Mouse (Mus musculus) testis, adult 2 months (tissue): ENCODE data around the gene Aldh3b1. TPM values are rescaled to one million over a fixed set of nuclear protein-coding genes. Genes with fewer than 3 reads are reported as not detected.
A peak's percentile ranks its signal among the peaks of the same experiment; 100 is the strongest.

ENCODE experiments used
- H3K27ac ChIP-seq: fragments of 200-500 bp; 2 replicates; pipeline ENCODE4 v1.5.1; 2012; ENCODE audit warnings: low read depth, low read length; ENCODE audit not compliant: control insufficient read depth, insufficient read depth
- H3K27me3 ChIP-seq: fragments of 200-500 bp; 2 replicates; pipeline ENCODE4 v1.6.1; 2012; ENCODE audit warnings: mild to moderate bottlenecking, low read length, moderate library complexity; ENCODE audit not compliant: control insufficient read depth, insufficient read depth
- H3K36me3 ChIP-seq: fragments of 200-500 bp; 2 replicates; pipeline ENCODE4 v1.6.1; 2012; ENCODE audit warnings: mild to moderate bottlenecking, low read length; ENCODE audit not compliant: control insufficient read depth, insufficient read depth
- H3K4me1 ChIP-seq: fragments of 200-500 bp; 2 replicates; pipeline ENCODE4 v1.6.1; 2012; ENCODE audit warnings: low read length; ENCODE audit not compliant: control insufficient read depth, insufficient read depth
- H3K4me3 ChIP-seq: fragments of 200-500 bp; 2 replicates; pipeline ENCODE4 v1.5.1; 2012; ENCODE audit warnings: low read depth, mild to moderate bottlenecking, low read length, moderate library complexity, mixed read lengths; ENCODE audit not compliant: control insufficient read depth
- CTCF ChIP-seq: fragments of 200-500 bp; IDR thresholded peaks from 2 replicates; pipeline ENCODE4 v1.5.1; 2012; ENCODE audit warnings: low read depth, mild to moderate bottlenecking, inconsistent platforms, low read length, moderate library complexity; ENCODE audit not compliant: control insufficient read depth, insufficient read depth, insufficient replicate concordance
- POLR2A ChIP-seq: fragments of 200-500 bp; IDR thresholded peaks from 2 replicates; pipeline ENCODE4 v1.6.1; 2012; ENCODE audit warnings: low read depth, mild to moderate bottlenecking, inconsistent platforms, low read length, moderate library complexity; ENCODE audit not compliant: control insufficient read depth
- polyA plus RNA-seq: library from polyadenylated mRNA; depleted of rRNA; stranded (reverse); fragments of >200 nt; gene quantifications from 2 replicates; pipeline ENCODE4 v1.2.3, GENCODE M21; 2012

The Aldh3b1 gene
- polyA plus RNA-seq, 1 experiment: 48.2 TPM

DNA sequence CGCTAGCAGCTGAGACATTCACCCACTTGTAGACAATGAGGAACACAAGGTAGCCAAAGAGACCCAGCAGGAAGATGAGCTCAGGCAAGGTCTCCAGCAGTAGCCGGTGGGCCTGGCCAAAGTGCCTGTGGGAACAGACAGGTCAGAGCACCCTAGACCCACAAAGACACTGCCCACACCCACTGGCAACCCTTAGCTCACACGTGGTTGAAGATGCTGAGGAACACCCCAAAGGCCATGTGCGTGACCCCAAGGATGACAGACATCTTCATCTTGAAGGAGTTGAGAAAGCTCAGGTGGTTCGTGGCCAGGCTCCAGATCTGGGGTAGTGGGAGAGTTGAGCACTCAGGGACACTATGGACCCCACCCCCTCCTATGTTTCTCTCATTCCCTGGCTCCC lies 32.1 kb downstream of the Aldh3b1 start:
- no peaks in the 10 kb centered on the region for H3K4me1 ChIP-seq
- H3K4me3 ChIP-seq: no peak overlapping the region
- no peaks in the 10 kb centered on the region; the same call in 1 of the 2 replicates for H3K36me3 ChIP-seq
- TF ChIP-seq POLR2A: no peak
- no peak for TF ChIP-seq CTCF
- H3K27me3 ChIP-seq: no peaks in the 10 kb centered on the region
- H3K27ac ChIP-seq: no peak overlapping the region

DNA sequence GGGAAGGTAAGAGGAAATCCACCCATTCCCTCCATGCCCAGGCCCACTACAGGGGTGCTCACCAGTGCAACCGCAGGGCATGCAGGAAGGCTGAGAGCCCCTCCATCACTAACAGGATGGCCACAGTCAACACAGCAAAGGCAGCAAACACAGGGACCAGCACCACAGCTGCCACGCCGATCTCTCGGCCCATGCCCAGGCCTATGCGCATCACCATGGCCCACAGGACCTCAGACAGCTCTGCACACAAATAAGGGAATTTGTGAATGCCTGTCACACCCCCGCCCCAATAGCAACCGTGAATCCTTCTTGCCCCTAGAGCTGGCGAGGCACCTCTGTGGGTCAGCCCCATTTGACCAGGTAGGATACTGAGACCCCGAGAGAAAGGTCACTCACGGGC lies 33.4 kb downstream of the Aldh3b1 start:
- TF ChIP-seq CTCF (no peak), POLR2A (0 out of 2 replicates have a peak, but pooled peaks have one; percentile 6)
- no peak overlapping the region for H3K4me3 ChIP-seq
- H3K4me1 ChIP-seq: no peaks in the 10 kb centered on the region
- H3K36me3 ChIP-seq: no peaks in the 10 kb centered on the region; the same call in 1 of the 2 replicates
- no peak overlapping the region for H3K27ac ChIP-seq
- H3K27me3 ChIP-seq: no peaks in the 10 kb centered on the region

- H3K27ac ChIP-seq: peak overlapping the region; percentile 27; the same call in 1 of the 2 replicates
- H3K27me3 ChIP-seq: no peaks in the 10 kb centered on the region
- H3K4me3 ChIP-seq: no peak overlapping the region
- peaks cover 1% of the 10 kb centered on the region for H3K36me3 ChIP-seq
- no peaks in the 10 kb centered on the region for H3K4me1 ChIP-seq
- TF ChIP-seq CTCF (no peak), POLR2A (no peak)
Measured at GRCm38 (mm10) chr19:3895171-3895631, 34.4 kb downstream of the Aldh3b1 start.

DNA sequence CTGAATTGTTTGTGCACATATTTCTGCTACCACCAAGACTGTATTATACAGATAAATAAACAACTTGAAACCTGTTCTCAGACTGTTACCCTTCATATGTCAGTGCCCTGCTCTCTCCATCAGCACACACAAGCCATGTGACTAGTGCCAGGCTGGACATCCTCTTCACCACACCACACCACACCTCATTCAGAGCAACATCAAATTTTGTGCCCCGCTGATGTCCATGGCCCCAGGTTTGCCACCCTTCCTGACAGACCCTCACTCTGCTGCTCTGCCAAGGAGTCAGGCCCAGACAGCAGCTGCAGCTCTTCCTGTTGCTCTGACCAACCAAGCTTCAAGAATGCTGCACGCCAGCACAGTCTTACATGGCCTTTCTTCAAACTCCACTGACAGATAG lies 35.3 kb downstream of the Aldh3b1 start:
- H3K36me3 ChIP-seq: peaks cover 2% of the 10 kb centered on the region
- H3K27ac ChIP-seq: no peak overlapping the region
- H3K27me3 ChIP-seq: no peaks in the 10 kb centered on the region
- no peaks in the 10 kb centered on the region for H3K4me1 ChIP-seq
- no peak overlapping the region for H3K4me3 ChIP-seq
- TF ChIP-seq CTCF (no peak), POLR2A (no peak)

GRCm38 (mm10) chr19:3893545-3894116 lies 36.0 kb downstream of the Aldh3b1 start:
- H3K4me3 ChIP-seq: no peak overlapping the region
- no peaks in the 10 kb centered on the region for H3K4me1 ChIP-seq
- no peak overlapping the region for H3K27ac ChIP-seq
- H3K36me3 ChIP-seq: peaks cover 2% of the 10 kb centered on the region
- H3K27me3 ChIP-seq: no peaks in the 10 kb centered on the region
- TF ChIP-seq CTCF (no peak), POLR2A (no peak)

- no peak overlapping the region for H3K27ac ChIP-seq
- H3K27me3 ChIP-seq: no peaks in the 10 kb centered on the region
- no peak overlapping the region for H3K4me3 ChIP-seq
- TF ChIP-seq CTCF (no peak), POLR2A (no peak)
- H3K36me3 ChIP-seq: peaks cover 5% of the 10 kb centered on the region
- H3K4me1 ChIP-seq: no peaks in the 10 kb centered on the region
Measured at GRCm38 (mm10) chr19:3890181-3890580, 39.4 kb downstream of the Aldh3b1 start.

DNA sequence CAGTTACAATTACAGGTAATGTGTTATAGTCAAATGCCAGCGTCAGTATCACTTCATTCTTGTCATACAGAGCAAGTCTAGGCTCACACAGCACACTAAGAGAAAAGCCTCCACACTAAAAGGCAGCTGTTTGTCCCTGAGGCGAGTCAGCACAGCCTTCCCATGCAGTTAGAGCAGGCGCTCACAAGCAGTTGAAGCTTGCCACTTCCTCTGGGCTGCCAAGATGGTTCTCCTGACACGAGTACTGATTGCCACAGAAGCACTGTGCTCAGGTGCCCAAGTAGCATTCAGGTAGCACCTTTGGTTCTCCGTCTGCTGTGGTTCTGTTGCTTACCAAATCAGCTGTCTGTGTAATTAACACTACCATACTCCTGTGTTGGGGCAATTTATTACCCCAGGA lies 40.5 kb downstream of the Aldh3b1 start:
- H3K36me3 ChIP-seq: peaks cover 5% of the 10 kb centered on the region
- no peaks in the 10 kb centered on the region for H3K27me3 ChIP-seq
- TF ChIP-seq POLR2A (no peak), CTCF (no peak)
- no peak overlapping the region for H3K27ac ChIP-seq
- H3K4me3 ChIP-seq: no peak overlapping the region
- no peaks in the 10 kb centered on the region for H3K4me1 ChIP-seq
